Mouse (Mus musculus) activated CD4-positive, CD25-positive, alpha-beta regulatory T cell, adult 4 months (primary cell): ENCODE measurements around the gene Olfr354. TPM values are rescaled to one million over a fixed set of nuclear protein-coding genes. Genes with fewer than 3 reads are reported as not detected.

Source experiments
- ATAC-seq: one replicate; pipeline ENCODE4 v1.8.0; 2017
- polyA plus RNA-seq, 2 experiments: library from polyadenylated mRNA; unstranded; fragments of 100-300 nt; shearing (Covaris generic); gene quantifications; one replicate each; pipeline ENCODE4 v1.2.1; 2017

Olfr354 gene
- not detected for polyA plus RNA-seq

GRCm38 (mm10) chr2:36905380-36905779, at the start of gene Olfr354:
Olfr354 (plus strand) TSS chr2:36905680.
- no peak for ATAC-seq

- no peak for ATAC-seq
These were observed 42.9 kb upstream of the Olfr354 start, which contains the start of gene Olfr351 for GRCm38 (mm10) chr2:36862560-36862959. Olfr351 (minus strand) TSS chr2:36862660.

DNA sequence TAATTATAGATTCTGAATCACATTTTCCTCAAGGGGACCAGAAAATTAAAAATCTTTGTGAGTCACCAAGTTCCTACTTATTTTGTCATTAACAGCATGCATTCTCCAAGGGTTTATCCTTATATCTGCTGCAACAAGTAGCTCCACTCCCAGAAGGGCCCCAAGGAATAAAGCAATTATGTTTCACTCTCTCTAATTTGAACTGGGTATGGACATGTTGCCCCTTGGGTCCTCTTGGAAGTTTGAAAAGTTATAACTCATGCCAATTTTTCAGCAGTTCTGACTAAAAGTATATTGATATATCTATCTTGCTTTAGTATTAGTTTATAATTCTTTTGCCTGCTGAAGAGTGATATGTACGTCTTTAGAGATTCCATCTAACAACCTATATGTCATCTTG, 37.3 kb upstream of the Olfr354 start, which contains the start of gene Olfr352:
Gene Olfr352, plus strand, starts transcription at position 301 of the 400 bp plus-strand sequence.
- ATAC-seq, result no peak

DNA sequence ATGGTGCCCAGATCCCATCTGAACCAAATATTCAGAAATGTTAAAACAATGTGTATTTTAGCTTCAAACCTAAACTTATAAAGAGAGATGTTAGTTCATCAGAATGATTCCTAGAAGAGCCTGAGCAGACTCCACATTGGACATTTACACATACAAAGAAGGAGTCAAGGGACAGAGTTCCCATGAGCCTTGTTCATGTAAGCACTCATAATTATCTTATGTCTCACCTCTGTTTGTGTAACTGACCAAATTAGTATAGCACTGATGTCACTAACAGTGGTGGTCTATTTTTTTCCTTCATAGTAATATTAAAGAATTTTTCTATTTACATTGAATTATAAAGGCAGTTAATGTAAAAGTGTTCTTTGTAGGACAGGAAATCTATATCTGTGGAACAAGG, 12.6 kb upstream of the Olfr354 start, which contains the start of gene Olfr353:
Gene Olfr353, minus strand, starts transcription at position 101 of the 400 bp plus-strand sequence.
- ATAC-seq, result no peak

- no peak for ATAC-seq
These were observed 8.4 kb upstream of the Olfr354 start for GRCm38 (mm10) chr2:36897114-36897513.

DNA sequence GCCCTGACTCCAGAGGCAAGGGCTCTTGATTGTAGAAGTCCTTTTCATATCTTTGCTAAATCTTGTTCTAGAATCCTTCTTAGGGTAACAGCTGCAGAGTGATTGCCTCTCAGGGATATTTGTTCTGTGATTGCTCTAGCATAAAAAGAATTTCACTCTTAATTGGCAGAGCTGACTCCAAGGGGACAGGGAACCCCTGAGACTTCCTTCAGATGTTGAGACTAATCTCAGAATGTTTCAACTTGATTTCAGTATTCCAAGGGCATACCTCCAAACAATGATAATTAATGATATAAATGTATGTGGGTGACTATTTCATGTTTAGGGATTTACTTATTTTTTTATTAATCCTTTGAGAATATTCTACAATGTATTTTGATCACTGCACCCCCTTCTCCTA, 23.3 kb downstream of the Olfr354 start, which contains the start of gene Olfr355:
Gene Olfr355, minus strand, starts transcription at position 101 of the 400 bp plus-strand sequence.
- no peak for ATAC-seq

- ATAC-seq, result no peak
These were observed 31.3 kb downstream of the Olfr354 start, which contains the start of gene Olfr356 for GRCm38 (mm10) chr2:36936821-36937220. Olfr356 (plus strand) TSS chr2:36937121.

Other genes starting within 250 kb of the Olfr354 start
- gene Olfr346, start 219.9 kb upstream of the Olfr354 start, polyA plus RNA-seq, result under 1 TPM in 1 of 2 experiments, not detected in 1; 0.29 TPM
- gene Olfr347, start 173.8 kb upstream of the Olfr354 start, polyA plus RNA-seq, result not detected
- gene Olfr348, start 121.4 kb upstream of the Olfr354 start, polyA plus RNA-seq, result not detected
- gene Olfr50, start 115.1 kb upstream of the Olfr354 start, polyA plus RNA-seq, result not detected
- not detected for gene Olfr3, start 88.6 kb upstream of the Olfr354 start, polyA plus RNA-seq
- gene Olfr350, start 59.4 kb upstream of the Olfr354 start, polyA plus RNA-seq, result not detected
- not detected for gene Olfr351, start 43.0 kb upstream of the Olfr354 start, polyA plus RNA-seq
- gene Olfr352, start 37.2 kb upstream of the Olfr354 start, polyA plus RNA-seq, result not detected
- not detected for gene Olfr353, start 12.7 kb upstream of the Olfr354 start, polyA plus RNA-seq
- gene Olfr355, start 23.2 kb downstream of the Olfr354 start, polyA plus RNA-seq, result under 1 TPM in 1 of 2 experiments, not detected in 1; 0.15 TPM
- gene Olfr356, start 31.4 kb downstream of the Olfr354 start, polyA plus RNA-seq, result not detected
- not detected for gene Olfr357, start 88.1 kb downstream of the Olfr354 start, polyA plus RNA-seq
- not detected for gene Olfr358, start 103.7 kb downstream of the Olfr354 start, polyA plus RNA-seq
- gene Olfr360, start 160.1 kb downstream of the Olfr354 start, polyA plus RNA-seq, result not detected
- gene Olfr361, start 183.6 kb downstream of the Olfr354 start, polyA plus RNA-seq, result not detected
- not detected for gene Olfr362, start 212.2 kb downstream of the Olfr354 start, polyA plus RNA-seq
- under 1 TPM in 1 of 2 experiments, not detected in 1; 0.12 TPM for gene Olfr364-ps1, start 233.6 kb downstream of the Olfr354 start, polyA plus RNA-seq